Mouse (Mus musculus): ENCODE data around the gene Alg11. TPM values are rescaled to one million over a fixed set of nuclear protein-coding genes. Genes with fewer than 3 reads are reported as not detected.
A peak's percentile ranks its signal among the peaks of the same experiment; 100 is the strongest.

Alg11 gene
- polyA plus RNA-seq, 2 experiments, result 3.1 to 5.1 TPM

GRCm38 (mm10) chr8:22039468-22040152 is 20.9 kb upstream of the Alg11 start:
- no peak overlapping the region for H3K9ac ChIP-seq (replicated peaks)
- peak overlapping the region; percentile 30 to 31; a peak in 3 of 4 replicates for H3K4me3 ChIP-seq (ENCODE audit: insufficient read depth in 1 of 2, low read depth in 2 of 2, low read length in 2 of 2)

GRCm38 (mm10) chr8:22040153-22040509 is 20.4 kb upstream of the Alg11 start:
- no peaks in the 10 kb centered on the region for H3K9me3 ChIP-seq (ENCODE audit: control insufficient read depth, low read length)
- no peak overlapping the region for H3K4me3 ChIP-seq (ENCODE audit: insufficient read depth in 1 of 2, low read depth in 2 of 2, low read length in 2 of 2)
- no peaks in the 10 kb centered on the region for H3K27me3 ChIP-seq (ENCODE audit: control insufficient read depth, insufficient read depth, low read length)
- 47% methylated on average over 6 of the region's 6 CpGs for WGBS (ENCODE audit: insufficient replicate concordance)
- peaks cover 2% of the 10 kb centered on the region; the same call in 1 of the 2 replicates for H3K36me3 ChIP-seq (replicated peaks; ENCODE audit: control insufficient read depth, insufficient read depth, low read depth)
- H3K4me2 ChIP-seq (ENCODE audit: low read depth), result no peak overlapping the region; the same call in 1 of the 2 replicates
- no peak overlapping the region for H3K9ac ChIP-seq (replicated peaks)
- H3K27ac ChIP-seq, result no peak overlapping the region
- DNase-seq (ENCODE audit: low read depth in 3 of 3, low spot score in 3 of 3), result no peak
- ATAC-seq (ENCODE audit: insufficient read depth), result no peak
- TF ChIP-seq EP300 (IDR thresholded peaks at IDR 0.05; ENCODE audit: low read depth), result no peak
- TF ChIP-seq CTCF (IDR thresholded peaks at IDR 0.05; ENCODE audit: low read depth), result no peak
- peaks cover 0 to 15% of the 10 kb centered on the region in 2 experiments; a peak in 2 of 4 replicates for H3K4me1 ChIP-seq (replicated peaks; ENCODE audit: control insufficient read depth in 2 of 2, insufficient read depth in 2 of 2, low read length in 1 of 2)

More at GRCm38 (mm10) chr8:22039468-22040152, 20.9 kb upstream of the Alg11 start:
- ATAC-seq (ENCODE audit: insufficient read depth) (peak; percentile 65), DNase-seq (ENCODE audit: low read depth in 3 of 3, low spot score in 3 of 3) (no peak)
- Histone ChIP-seq H3K9me3 (ENCODE audit: control insufficient read depth, low read length) (no peaks in the 10 kb centered on the region), H3K27ac (no peak overlapping the region; the same call in 1 of the 2 replicates), H3K4me1 (replicated peaks; ENCODE audit: control insufficient read depth in 2 of 2, insufficient read depth in 2 of 2, low read length in 1 of 2) (peaks cover 0 to 15% of the 10 kb centered on the region in 2 experiments; a peak in 2 of 4 replicates), H3K27me3 (ENCODE audit: control insufficient read depth, insufficient read depth, low read length) (no peaks in the 10 kb centered on the region), H3K36me3 (replicated peaks; ENCODE audit: control insufficient read depth, insufficient read depth, low read depth) (peaks cover 2% of the 10 kb centered on the region; the same call in 1 of the 2 replicates), H3K4me2 (ENCODE audit: low read depth) (peak overlapping the region; percentile 40)
- TF ChIP-seq EP300 (IDR thresholded peaks at IDR 0.05; ENCODE audit: low read depth) (no peak), CTCF (IDR thresholded peaks at IDR 0.05; ENCODE audit: low read depth) (no peak)
- WGBS (ENCODE audit: insufficient replicate concordance), result 24% methylated on average over 15 of the region's 15 CpGs

GRCm38 (mm10) chr8:22042515-22042914 is 18.0 kb upstream of the Alg11 start:
- Histone ChIP-seq H3K36me3 (replicated peaks; ENCODE audit: control insufficient read depth, insufficient read depth, low read depth) (no peaks in the 10 kb centered on the region; the same call in 1 of the 2 replicates), H3K27ac (no peak overlapping the region), H3K4me1 (replicated peaks; ENCODE audit: control insufficient read depth in 2 of 2, insufficient read depth in 2 of 2, low read length in 1 of 2) (peaks cover 0 to 15% of the 10 kb centered on the region in 2 experiments; a peak in 2 of 4 replicates), H3K9ac (replicated peaks) (no peak overlapping the region), H3K9me3 (ENCODE audit: control insufficient read depth, low read length) (no peaks in the 10 kb centered on the region), H3K4me2 (ENCODE audit: low read depth) (0 out of 2 replicates have a peak overlapping the region, but pooled peaks have one; percentile 3), H3K27me3 (ENCODE audit: control insufficient read depth, insufficient read depth, low read length) (no peaks in the 10 kb centered on the region), H3K4me3 (ENCODE audit: insufficient read depth in 1 of 2, low read depth in 2 of 2, low read length in 2 of 2) (no peak overlapping the region)
- ATAC-seq (ENCODE audit: insufficient read depth), result no peak
- DNase-seq (ENCODE audit: low read depth in 3 of 3, low spot score in 3 of 3), result no peak
- WGBS (ENCODE audit: insufficient replicate concordance), result 70% methylated on average over 3 of the region's 3 CpGs
- no peak for TF ChIP-seq CTCF (IDR thresholded peaks at IDR 0.05; ENCODE audit: low read depth)
- no peak for TF ChIP-seq EP300 (IDR thresholded peaks at IDR 0.05; ENCODE audit: low read depth)

- Histone ChIP-seq H3K4me2 (ENCODE audit: low read depth) (no peak overlapping the region), H3K4me1 (replicated peaks; ENCODE audit: control insufficient read depth in 2 of 2, insufficient read depth in 2 of 2, low read length in 1 of 2) (peaks cover 0 to 15% of the 10 kb centered on the region in 2 experiments; a peak in 2 of 4 replicates), H3K27ac (no peak overlapping the region), H3K9me3 (ENCODE audit: control insufficient read depth, low read length) (no peaks in the 10 kb centered on the region), H3K27me3 (ENCODE audit: control insufficient read depth, insufficient read depth, low read length) (no peaks in the 10 kb centered on the region), H3K36me3 (replicated peaks; ENCODE audit: control insufficient read depth, insufficient read depth, low read depth) (no peaks in the 10 kb centered on the region; the same call in 1 of the 2 replicates), H3K4me3 (ENCODE audit: insufficient read depth in 1 of 2, low read depth in 2 of 2, low read length in 2 of 2) (no peak overlapping the region), H3K9ac (replicated peaks) (no peak overlapping the region)
- WGBS (ENCODE audit: insufficient replicate concordance), result 76% methylated on average over 12 of the region's 12 CpGs
- TF ChIP-seq CTCF (IDR thresholded peaks at IDR 0.05; ENCODE audit: low read depth), result no peak
- TF ChIP-seq EP300 (IDR thresholded peaks at IDR 0.05; ENCODE audit: low read depth), result no peak
- ATAC-seq (ENCODE audit: insufficient read depth) (no peak), DNase-seq (ENCODE audit: low read depth in 3 of 3, low spot score in 3 of 3) (no peak)
Measured at GRCm38 (mm10) chr8:22043706-22044105, 16.8 kb upstream of the Alg11 start.

GRCm38 (mm10) chr8:22047699-22048464 is 12.6 kb upstream of the Alg11 start:
- Histone ChIP-seq H3K4me2 (ENCODE audit: low read depth) (no peak overlapping the region), H3K4me1 (replicated peaks; ENCODE audit: control insufficient read depth in 2 of 2, insufficient read depth in 2 of 2, low read length in 1 of 2) (peaks cover 0 to 3% of the 10 kb centered on the region in 2 experiments; a peak in 1 of 4 replicates), H3K27me3 (ENCODE audit: control insufficient read depth, insufficient read depth, low read length) (no peaks in the 10 kb centered on the region), H3K36me3 (replicated peaks; ENCODE audit: control insufficient read depth, insufficient read depth, low read depth) (peaks cover under 1% of the 10 kb centered on the region), H3K4me3 (ENCODE audit: insufficient read depth in 1 of 2, low read depth in 2 of 2, low read length in 2 of 2) (no peak overlapping the region), H3K9me3 (ENCODE audit: control insufficient read depth, low read length) (no peaks in the 10 kb centered on the region), H3K9ac (replicated peaks) (no peak overlapping the region), H3K27ac (no peak overlapping the region)
- ATAC-seq (ENCODE audit: insufficient read depth), result peak; percentile 84
- TF ChIP-seq EP300 (IDR thresholded peaks at IDR 0.05; ENCODE audit: low read depth), result no peak
- peak; percentile 89 for TF ChIP-seq CTCF (IDR thresholded peaks at IDR 0.05; ENCODE audit: low read depth)
- peak in 1 of 3 experiments; percentile 39 for DNase-seq (ENCODE audit: low read depth in 3 of 3, low spot score in 3 of 3)
- WGBS (ENCODE audit: insufficient replicate concordance), result 62% methylated on average over 2 of the region's 2 CpGs

Measured in liver, embryonic 14.5 days (tissue).